Mouse (Mus musculus) gastrocnemius, adult 18-20 months (tissue): ENCODE data around the gene Vmn2r79. TPM values are rescaled to one million over a fixed set of nuclear protein-coding genes. Genes with fewer than 3 reads are reported as not detected.
"Not testable (repeated sequence)": the region's sequence is repeated elsewhere in the genome, so short reads cannot be mapped to it uniquely, and the experiment has no call there.

ENCODE experiments used
- DNase-seq: peaks from one replicate; pipeline ENCODE4 v3.0.0; 2021; ENCODE audit warnings: low spot score
- long read RNA-seq, 2 experiments: library from polyadenylated mRNA; stranded (forward); transcript quantifications; one replicate each; pipeline ENCODE4 v2.0.0; 2021
- total RNA-seq, 2 experiments: library from RNA; stranded (reverse); gene quantifications; 2 replicates each; pipeline ENCODE4 v1.2.3; 2021

The Vmn2r79 gene
- not detected for total RNA-seq
- long read RNA-seq, experiment 1: 0 reads
- long read RNA-seq, experiment 2: 0 reads

- not testable (repeated sequence) for DNase-seq
Measured at GRCm38 (mm10) chr7:86995815-86996214, at the start of gene Vmn2r79. Gene Vmn2r79 (plus strand): TSS chr7:86996115.

- DNase-seq: no peak
Measured at GRCm38 (mm10) chr7:86994700-86995099, 1.2 kb upstream of the Vmn2r79 start.

GRCm38 (mm10) chr7:87026486-87026885 lies 30.6 kb downstream of the Vmn2r79 start:
- DNase-seq: not testable (repeated sequence)

- no peak for DNase-seq
Measured at GRCm38 (mm10) chr7:87063576-87063975, 67.7 kb downstream of the Vmn2r79 start.

Other genes starting within 250 kb of the Vmn2r79 start
- gene Folh1, start 220.2 kb upstream of the Vmn2r79 start, total RNA-seq: under 1 TPM; 0.14 to 0.38 TPM
- gene Vmn2r77, start 201.1 kb upstream of the Vmn2r79 start, total RNA-seq: not detected
- gene Vmn2r78, start 81.0 kb upstream of the Vmn2r79 start, total RNA-seq: not detected
- gene Nox4, start 250.0 kb downstream of the Vmn2r79 start, total RNA-seq: 1 to 10 TPM; 1.9 TPM